Mouse (Mus musculus) embryonic facial prominence, embryonic 10.5 days (tissue): ENCODE data around the gene Sec22c. TPM values are rescaled to one million over a fixed set of nuclear protein-coding genes. Genes with fewer than 3 reads are reported as not detected.

Experiments
- DNase-seq: peaks from one replicate; pipeline ENCODE4 v3.0.0-alpha.2; 2017; ENCODE audit warnings: low spot score
- H3K27ac ChIP-seq: fragments of 300-500 bp; sonication (generic); replicated peaks from 2 replicates; pipeline ENCODE4 v1.5.1; 2016; ENCODE audit warnings: mild to moderate bottlenecking
- H3K27me3 ChIP-seq: fragments of 300-500 bp; sonication (generic); replicated peaks from 2 replicates; pipeline ENCODE4 v1.6.1; 2016; ENCODE audit warnings: low read depth, mild to moderate bottlenecking; ENCODE audit not compliant: poor library complexity, severe bottlenecking
- H3K36me3 ChIP-seq: fragments of 300-500 bp; sonication (generic); replicated peaks from 2 replicates; pipeline ENCODE4 v1.6.1; 2016; ENCODE audit warnings: mild to moderate bottlenecking, moderate library complexity
- H3K4me1 ChIP-seq: fragments of 300-500 bp; sonication (generic); 2 replicates; pipeline ENCODE4 v1.6.1; 2016
- H3K4me3 ChIP-seq: fragments of 300-500 bp; sonication (generic); 2 replicates; pipeline ENCODE4 v1.5.1; 2016; ENCODE audit warnings: mild to moderate bottlenecking, moderate library complexity
- H3K9me3 ChIP-seq: fragments of 300-500 bp; sonication (generic); 2 replicates; pipeline ENCODE4 v1.6.1; 2016; ENCODE audit warnings: mild to moderate bottlenecking
- WGBS: fragments of 180-500 bp; shearing (Covaris S2); methylation state at CpG from one replicate; pipeline ENCODE4 v1.1.7; 2016; 5-methylcytosine and 5-hydroxymethylcytosine counted together
- polyA plus RNA-seq: library from polyadenylated mRNA; unstranded; fragments of >200 nt; fragmentation: Nextera tagmentation; extraction: Ambion mirVana; gene quantifications from 2 replicates; pipeline ENCODE4 v1.2.1, GENCODE M21; 2016

The Sec22c gene
- 14.9 and 17.8 TPM in 2 replicates for polyA plus RNA-seq

GRCm38 (mm10) chr9:121704646-121705625, at the start of gene Sec22c:
Gene Sec22c, minus strand, starts transcription at chr9:121705490.
- WGBS, result under 1% methylated on average over 69 of the region's 69 CpGs
- Histone ChIP-seq H3K36me3 (peaks cover 1% of the 10 kb centered on the region), H3K27me3 (no peaks in the 10 kb centered on the region), H3K4me1 (peaks cover 28% of the 10 kb centered on the region), H3K9me3 (no peaks in the 10 kb centered on the region), H3K4me3 (peak within 1 kb of the TSS; percentile 74), H3K27ac (peak within 1 kb of the TSS; percentile 90)
- DNase-seq, result peak; percentile 93

DNA sequence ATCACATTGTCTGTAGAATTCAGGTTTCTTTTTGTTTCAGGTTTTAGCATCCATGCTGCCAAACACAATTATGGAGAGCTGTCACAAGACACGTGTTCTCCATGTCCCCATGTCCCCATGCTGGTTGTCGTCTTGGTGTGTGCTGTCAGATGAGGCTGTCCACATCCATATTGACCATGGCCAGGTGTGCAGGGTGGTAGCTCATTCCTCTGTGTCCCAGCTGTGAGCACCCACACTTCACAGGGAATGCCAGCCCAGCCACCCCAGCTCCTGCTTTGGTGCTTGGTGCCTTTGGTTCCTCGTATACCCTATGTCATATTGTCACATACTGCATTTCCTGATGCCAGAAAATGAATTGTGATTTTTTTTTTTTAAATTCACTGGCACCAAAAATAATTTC, 49.3 kb upstream of the Sec22c start:
- H3K4me1 ChIP-seq, result peaks cover 24% of the 10 kb centered on the region
- WGBS, result 94% methylated on average over 3 of the region's 3 CpGs
- H3K27me3 ChIP-seq, result no peaks in the 10 kb centered on the region
- H3K4me3 ChIP-seq, result no peak overlapping the region
- no peaks in the 10 kb centered on the region for H3K9me3 ChIP-seq
- H3K36me3 ChIP-seq, result peaks cover 74% of the 10 kb centered on the region
- no peak overlapping the region for H3K27ac ChIP-seq
- DNase-seq, result no peak

DNA sequence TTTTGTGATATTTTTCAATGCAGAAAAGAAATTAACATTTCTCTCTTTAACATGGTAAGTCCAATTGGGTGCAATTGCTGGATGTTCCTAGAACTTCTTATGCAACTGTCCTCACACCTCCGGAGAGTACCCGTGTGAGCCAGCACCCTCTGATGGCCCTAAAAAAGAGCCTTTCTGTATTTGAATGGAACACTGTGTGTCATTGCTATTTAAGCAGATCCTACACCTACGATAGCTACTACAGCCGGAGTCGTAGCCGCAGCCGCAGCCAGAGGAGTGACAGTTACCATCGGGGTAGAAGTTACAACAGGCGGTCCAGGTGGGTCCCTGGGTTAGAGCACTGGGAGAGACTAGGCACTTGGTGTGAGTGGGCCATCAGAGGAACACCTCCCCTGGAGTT, 47.5 kb upstream of the Sec22c start:
- WGBS, result 95% methylated on average over 9 of the region's 9 CpGs
- Histone ChIP-seq H3K36me3 (peaks cover 93% of the 10 kb centered on the region), H3K27me3 (no peaks in the 10 kb centered on the region), H3K4me3 (no peak overlapping the region), H3K4me1 (peaks cover 5% of the 10 kb centered on the region), H3K9me3 (no peaks in the 10 kb centered on the region), H3K27ac (no peak overlapping the region)
- no peak for DNase-seq

GRCm38 (mm10) chr9:121744051-121744450, 38.8 kb upstream of the Sec22c start:
- H3K9me3 ChIP-seq, result no peaks in the 10 kb centered on the region
- no peak overlapping the region for H3K27ac ChIP-seq
- 91% methylated on average over 8 of the region's 8 CpGs for WGBS
- H3K27me3 ChIP-seq, result no peaks in the 10 kb centered on the region
- H3K4me1 ChIP-seq, result no peaks in the 10 kb centered on the region
- H3K36me3 ChIP-seq, result peaks cover 96% of the 10 kb centered on the region
- DNase-seq, result no peak
- H3K4me3 ChIP-seq, result no peak overlapping the region

DNA sequence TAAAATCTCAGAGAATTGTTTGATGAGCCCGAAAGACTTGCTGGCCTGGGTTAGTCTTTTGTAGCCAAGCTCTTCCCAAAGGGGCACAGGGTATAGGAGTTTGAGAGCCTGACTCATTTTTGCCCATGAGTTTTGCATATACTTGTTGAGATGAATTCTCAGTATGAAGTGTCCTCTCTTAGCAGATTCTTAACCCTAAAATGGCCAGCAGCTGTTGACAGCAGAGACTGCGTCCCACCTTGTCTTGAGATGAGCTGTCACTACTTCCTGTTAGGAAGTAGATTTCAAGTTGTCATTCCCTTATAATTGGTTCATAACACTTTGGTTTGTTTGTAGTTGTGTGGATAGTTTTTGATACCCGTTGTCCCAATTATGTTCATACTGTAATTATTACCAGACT, 35.9 kb upstream of the Sec22c start:
- Histone ChIP-seq H3K27me3 (no peaks in the 10 kb centered on the region), H3K27ac (no peak overlapping the region), H3K4me1 (no peaks in the 10 kb centered on the region), H3K4me3 (no peak overlapping the region), H3K36me3 (peaks cover 79% of the 10 kb centered on the region), H3K9me3 (no peaks in the 10 kb centered on the region)
- 93% methylated on average over 3 of the region's 3 CpGs for WGBS
- no peak for DNase-seq

- 92% methylated on average over 6 of the region's 6 CpGs for WGBS
Measured at GRCm38 (mm10) chr9:121740490-121740889, 35.2 kb upstream of the Sec22c start.

DNA sequence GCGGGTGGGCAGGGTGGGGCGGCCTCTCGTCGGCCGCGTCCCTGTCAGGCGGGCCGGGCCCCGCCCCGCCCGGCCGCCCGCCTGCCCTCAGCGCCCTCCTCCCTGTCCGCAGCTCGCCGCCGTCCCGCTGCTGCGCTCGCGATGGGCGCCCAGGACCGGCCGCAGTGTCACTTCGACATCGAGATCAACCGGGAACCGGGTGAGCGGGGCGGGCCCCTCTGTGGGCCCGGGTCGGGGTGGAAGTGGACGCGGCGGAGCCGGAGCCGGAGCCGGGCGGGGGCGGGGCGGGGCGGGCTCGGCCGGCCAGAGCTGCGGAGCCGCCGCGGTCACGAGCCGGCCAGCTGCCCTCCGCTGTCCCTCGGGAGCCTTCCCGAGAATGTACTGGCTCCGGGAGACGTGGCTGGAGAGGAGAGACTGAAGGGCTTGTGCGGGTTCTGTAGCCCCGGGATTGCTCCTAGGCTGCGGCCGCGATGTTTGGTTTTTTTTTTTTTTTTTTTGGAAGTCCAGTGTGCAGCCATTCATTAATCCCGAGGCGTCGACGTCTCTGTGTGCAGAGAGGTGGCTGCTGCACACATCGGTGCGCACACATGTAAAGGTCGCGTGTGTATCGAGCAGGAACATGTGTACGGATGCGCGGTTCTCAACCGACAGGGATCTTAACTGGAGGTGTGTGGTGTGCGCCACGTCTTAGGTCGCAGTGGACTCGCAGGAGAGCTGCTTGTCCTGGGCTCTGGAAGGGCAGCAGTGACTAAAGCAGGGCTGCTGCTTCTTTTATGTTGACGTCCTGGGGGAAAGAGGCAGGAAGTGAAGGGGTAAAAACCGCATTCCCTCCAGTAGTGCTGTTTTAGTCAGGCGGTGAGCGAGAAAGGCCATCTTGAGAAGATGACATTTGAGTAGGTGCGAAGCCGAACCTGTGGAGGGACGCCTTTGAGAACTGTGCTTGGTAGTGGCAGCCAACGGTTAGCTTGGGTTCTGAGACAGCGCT, 14.3 kb upstream of the Sec22c start:
- WGBS, result under 1% methylated on average over 87 of the region's 87 CpGs
- peaks cover 18% of the 10 kb centered on the region for H3K4me1 ChIP-seq
- peaks cover 4% of the 10 kb centered on the region for H3K36me3 ChIP-seq
- H3K27me3 ChIP-seq, result no peaks in the 10 kb centered on the region
- H3K27ac ChIP-seq, result peak overlapping the region; percentile 94
- peak; percentile 59 for DNase-seq
- H3K4me3 ChIP-seq, result peak overlapping the region; percentile 75
- H3K9me3 ChIP-seq, result 0 out of 2 replicates have a peak, but pooled peaks cover 2% of the 10 kb centered on the region

More at GRCm38 (mm10) chr9:121740490-121740889, 35.2 kb upstream of the Sec22c start:
- H3K4me3 ChIP-seq, result no peak overlapping the region
- H3K9me3 ChIP-seq, result no peaks in the 10 kb centered on the region
- no peak for DNase-seq
- no peaks in the 10 kb centered on the region for H3K4me1 ChIP-seq
- no peak overlapping the region for H3K27ac ChIP-seq
- H3K36me3 ChIP-seq, result peaks cover 79% of the 10 kb centered on the region
- no peaks in the 10 kb centered on the region for H3K27me3 ChIP-seq

DNA sequence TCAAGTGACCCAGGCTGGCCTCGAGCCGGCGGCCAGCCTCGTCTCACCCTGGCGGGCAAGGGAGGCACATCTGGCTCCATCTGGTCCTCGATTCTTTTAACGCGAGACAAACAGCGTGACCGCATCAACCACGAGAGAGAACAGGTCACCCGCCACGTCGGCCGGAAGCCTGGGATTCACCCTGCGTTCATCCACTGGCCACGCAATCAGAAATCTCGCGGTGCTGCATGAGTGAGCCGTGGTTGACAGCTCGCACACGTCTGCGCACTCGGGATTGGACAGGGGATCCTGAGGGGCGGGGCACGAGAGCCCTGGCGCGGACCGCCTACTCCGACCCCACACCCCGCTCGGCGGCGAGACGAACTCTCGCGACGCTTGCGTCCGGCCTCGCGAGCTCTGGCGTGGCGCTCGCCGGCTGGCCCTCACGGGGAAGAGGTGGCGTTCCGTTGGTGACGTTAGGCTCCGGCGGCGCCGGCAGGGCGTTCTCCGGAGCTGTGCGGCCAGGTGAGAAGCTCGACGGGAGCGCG, 13.6 kb upstream of the Sec22c start, which contains the start of gene Nktr:
Gene Nktr (plus strand): TSS at position 378 of the 527 bp plus-strand sequence.
- H3K36me3 ChIP-seq, result peaks cover 6% of the 10 kb centered on the region; the same call in 1 of the 2 replicates
- DNase-seq, result peak; percentile 99
- H3K9me3 ChIP-seq, result 0 out of 2 replicates have a peak, but pooled peaks cover 2% of the 10 kb centered on the region
- H3K4me3 ChIP-seq, result peak within 1 kb of the TSS; percentile 75
- WGBS, result under 1% methylated on average over 61 of the region's 61 CpGs
- H3K27me3 ChIP-seq, result no peaks in the 10 kb centered on the region
- peaks cover 18% of the 10 kb centered on the region for H3K4me1 ChIP-seq
- peak within 1 kb of the TSS; percentile 94 for H3K27ac ChIP-seq

DNA sequence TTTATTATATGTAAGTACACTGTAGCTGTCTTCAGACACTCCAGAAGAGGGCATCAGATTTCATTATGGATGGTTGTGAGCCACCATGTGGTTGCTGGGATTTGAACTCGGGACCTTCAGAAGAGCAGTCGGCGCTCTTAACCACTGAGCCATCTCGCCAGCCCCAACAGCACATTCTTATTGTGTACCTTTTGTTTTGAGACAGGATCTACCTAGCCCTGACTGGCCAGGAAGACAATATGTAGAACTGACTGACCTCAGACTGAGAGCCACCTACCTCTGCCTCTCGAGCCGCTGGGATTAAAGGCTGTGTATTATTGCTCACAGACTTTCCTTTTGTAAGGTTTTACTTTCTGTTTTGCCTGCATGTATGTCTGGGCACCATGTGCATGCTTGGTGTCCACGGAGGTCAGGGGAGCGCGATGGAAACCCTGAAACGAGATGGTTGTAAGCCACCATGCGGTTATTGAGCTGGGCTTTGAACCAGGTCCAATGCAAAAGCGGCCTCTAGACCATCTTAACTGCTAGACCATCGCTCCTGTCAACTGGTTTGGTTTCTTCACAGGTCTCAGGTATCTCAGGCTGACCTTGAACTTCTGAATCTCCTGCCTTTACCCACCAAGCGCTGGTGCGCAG, 12.9 kb upstream of the Sec22c start:
- Histone ChIP-seq H3K27ac (peak overlapping the region; percentile 94), H3K27me3 (no peaks in the 10 kb centered on the region), H3K4me3 (peak overlapping the region; percentile 75), H3K9me3 (0 out of 2 replicates have a peak, but pooled peaks cover 2% of the 10 kb centered on the region), H3K36me3 (peaks cover 12% of the 10 kb centered on the region), H3K4me1 (peaks cover 18% of the 10 kb centered on the region)
- no peak for DNase-seq
- WGBS, result 66% methylated on average over 15 of the region's 15 CpGs

GRCm38 (mm10) chr9:121717048-121717447, 11.8 kb upstream of the Sec22c start:
- Histone ChIP-seq H3K9me3 (0 out of 2 replicates have a peak, but pooled peaks cover 2% of the 10 kb centered on the region), H3K27ac (no peak overlapping the region), H3K27me3 (no peaks in the 10 kb centered on the region), H3K4me1 (peaks cover 21% of the 10 kb centered on the region), H3K4me3 (no peak overlapping the region), H3K36me3 (peaks cover 24% of the 10 kb centered on the region)
- DNase-seq, result no peak
- WGBS, result 87% methylated on average over 2 of the region's 2 CpGs

GRCm38 (mm10) chr9:121710584-121710975, 5.3 kb upstream of the Sec22c start:
- Histone ChIP-seq H3K27ac (peak overlapping the region; percentile 90), H3K4me3 (peak overlapping the region; percentile 96), H3K27me3 (no peaks in the 10 kb centered on the region), H3K9me3 (no peaks in the 10 kb centered on the region), H3K4me1 (peaks cover 26% of the 10 kb centered on the region), H3K36me3 (peaks cover 22% of the 10 kb centered on the region)
- no peak for DNase-seq
- WGBS, result under 1% methylated on average over 18 of the region's 18 CpGs
